Mouse (Mus musculus) left cerebral cortex, postnatal 14 days (tissue): ENCODE data around the gene Gm28051. TPM values are rescaled to one million over a fixed set of nuclear protein-coding genes. Genes with fewer than 3 reads are reported as not detected.

Source experiments
- DNase-seq, 2 experiments: peaks; one replicate each; pipeline ENCODE4 v3.0.0; 2021 to 2022; ENCODE audit warnings: low spot score in 2 of 2, mixed read lengths in 1 of 2
- intact Hi-C: fragments of 180-260 bp; cut with DNase I; formaldehyde crosslinking; loops from one replicate; pipeline ENCODE4 v1.15.1; 2025
- long read RNA-seq, 2 experiments: library from polyadenylated mRNA; stranded (forward); transcript quantifications; one replicate each; pipeline ENCODE4 v2.0.0; 2021
- total RNA-seq, 2 experiments: library from RNA; stranded (reverse); gene quantifications; 2 replicates each; pipeline ENCODE4 v1.2.3; 2021

The Gm28051 gene
- not detected for total RNA-seq
- long read RNA-seq, experiment 1, partial matches to known transcripts = 0 of 1 reads
- long read RNA-seq, experiment 1, other reads (novel, unspliced or antisense) = 1 of 1 reads
- long read RNA-seq, experiment 2, partial matches to known transcripts = 0 of 1 reads
- long read RNA-seq, experiment 2, other reads (novel, unspliced or antisense) = 1 of 1 reads

- intact Hi-C loops = no loop called here
These were observed at the start of gene Gm28051, which contains the start of the genes Gon7 and Ubr7 for GRCm38 (mm10) chr12:102757689-102758402. Gm28051 (minus strand) TSS chr12:102757765. Gon7 (minus strand) TSS chr12:102757803. Ubr7 (plus strand) TSS chr12:102757967.

GRCm38 (mm10) chr12:102799528-102799927, 42.0 kb upstream of the Gm28051 start:
- no peak for DNase-seq
- intact Hi-C loops = no loop called here

More at GRCm38 (mm10) chr12:102757689-102758402, at the start of gene Gm28051, which contains the start of the genes Gon7 and Ubr7:
- peak; percentile 97 to 98 for DNase-seq

- intact Hi-C loops = loop anchor here (10.0 kb wide), 1 partner anchor 277 kb away; no protein-coding TSS in a partner anchor
- no peak for DNase-seq
These were observed 30.4 kb upstream of the Gm28051 start for GRCm38 (mm10) chr12:102787927-102788326.

GRCm38 (mm10) chr12:102785593-102785985, 28.0 kb upstream of the Gm28051 start:
- intact Hi-C loops = loop anchor here (10.0 kb wide), 1 partner anchor 279 kb away; no protein-coding TSS in a partner anchor
- DNase-seq = peak in 1 of 2 experiments; percentile 17

GRCm38 (mm10) chr12:102784899-102785592, 27.5 kb upstream of the Gm28051 start:
- DNase-seq = no peak

GRCm38 (mm10) chr12:102782841-102783240, 25.3 kb upstream of the Gm28051 start:
- DNase-seq = no peak
- intact Hi-C loops = loop anchor here (10.0 kb wide), 1 partner anchor 282 kb away; no protein-coding TSS in a partner anchor

More at GRCm38 (mm10) chr12:102784899-102785592, 27.5 kb upstream of the Gm28051 start:
- intact Hi-C loops = loop anchor here (10.0 kb wide), 1 partner anchor 280 kb away; no protein-coding TSS in a partner anchor

GRCm38 (mm10) chr12:102779452-102779851, 21.9 kb upstream of the Gm28051 start:
- intact Hi-C loops = no loop called here
- DNase-seq = no peak

- no peak for DNase-seq
- intact Hi-C loops = no loop called here
These were observed 20.6 kb upstream of the Gm28051 start for GRCm38 (mm10) chr12:102778151-102778550.

GRCm38 (mm10) chr12:102776035-102776434, 18.5 kb upstream of the Gm28051 start:
- intact Hi-C loops = no loop called here
- no peak for DNase-seq

GRCm38 (mm10) chr12:102772676-102773075, 15.1 kb upstream of the Gm28051 start:
- intact Hi-C loops = no loop called here
- no peak for DNase-seq

GRCm38 (mm10) chr12:102771601-102772000, 14.0 kb upstream of the Gm28051 start:
- DNase-seq = no peak
- intact Hi-C loops = no loop called here

GRCm38 (mm10) chr12:102769000-102769399, 11.4 kb upstream of the Gm28051 start:
- intact Hi-C loops = no loop called here

GRCm38 (mm10) chr12:102763696-102764095, 6.1 kb upstream of the Gm28051 start:
- DNase-seq = no peak
- intact Hi-C loops = no loop called here

More at GRCm38 (mm10) chr12:102769000-102769399, 11.4 kb upstream of the Gm28051 start:
- DNase-seq = no peak

- no peak for DNase-seq
- intact Hi-C loops = no loop called here
These were observed 4.1 kb upstream of the Gm28051 start for GRCm38 (mm10) chr12:102761668-102762067.

- no peak for DNase-seq
- intact Hi-C loops = no loop called here
These were observed 1.4 kb upstream of the Gm28051 start for GRCm38 (mm10) chr12:102758936-102759335.

- intact Hi-C loops = no loop called here
- DNase-seq = no peak
These were observed 815 bp upstream of the Gm28051 start, which contains the start of gene Gm20604 for GRCm38 (mm10) chr12:102758403-102758756. Gm20604 (minus strand) TSS chr12:102758672.

GRCm38 (mm10) chr12:102757055-102757688, 393 bp downstream of the Gm28051 start:
- intact Hi-C loops = no loop called here
- DNase-seq = no peak

- intact Hi-C loops = no loop called here
These were observed 1.3 kb downstream of the Gm28051 start for GRCm38 (mm10) chr12:102756304-102756703.

GRCm38 (mm10) chr12:102748256-102748655, 9.3 kb downstream of the Gm28051 start:
- no peak for DNase-seq
- intact Hi-C loops = no loop called here

More at GRCm38 (mm10) chr12:102756304-102756703, 1.3 kb downstream of the Gm28051 start:
- DNase-seq = peak in 1 of 2 experiments; percentile 36
